Mouse (Mus musculus) spleen, postnatal 10 days (tissue): ENCODE measurements around the gene Clptm1.
A peak's percentile ranks its signal among the peaks of the same experiment; 100 is the strongest.
"Not testable (repeated sequence)": the region's sequence is repeated elsewhere in the genome, so short reads cannot be mapped to it uniquely, and the experiment has no call there.

Source experiments
- DNase-seq, 2 experiments: peaks; one replicate each; pipeline ENCODE4 v3.0.0; 2021 to 2022; ENCODE audit warnings: low spot score in 2 of 2

Gene Clptm1

GRCm38 (mm10) chr7:19691873-19692865 lies 27.3 kb upstream of the Clptm1 start, which contains the start of gene Apoc1:
Gene Apoc1 (minus strand): TSS chr7:19692660.
- no peak for DNase-seq

- DNase-seq, result no peak
These were observed 26.6 kb upstream of the Clptm1 start for GRCm38 (mm10) chr7:19691434-19691833.

- DNase-seq, result no peak
These were observed 26.0 kb upstream of the Clptm1 start for GRCm38 (mm10) chr7:19690845-19691244.

DNA sequence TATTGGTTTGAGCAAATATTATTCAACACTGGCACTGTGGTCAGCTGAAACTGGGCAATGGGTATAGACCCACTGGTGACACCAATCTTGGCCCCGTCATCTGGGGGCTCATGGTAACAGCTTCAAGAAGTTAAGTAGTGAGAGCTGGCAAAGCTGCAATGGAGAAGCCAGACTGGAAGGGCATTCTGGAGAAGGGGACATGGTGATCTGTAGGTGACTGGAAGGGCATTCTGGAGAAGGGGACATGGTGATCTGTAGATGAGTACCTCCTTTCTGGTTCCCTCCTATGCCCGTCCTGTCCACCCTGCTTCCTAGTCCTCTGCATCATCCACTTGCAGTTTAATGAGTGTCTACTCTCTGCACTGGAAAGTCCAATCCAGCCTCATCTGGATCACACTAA lies 23.8 kb upstream of the Clptm1 start:
- no peak for DNase-seq

DNA sequence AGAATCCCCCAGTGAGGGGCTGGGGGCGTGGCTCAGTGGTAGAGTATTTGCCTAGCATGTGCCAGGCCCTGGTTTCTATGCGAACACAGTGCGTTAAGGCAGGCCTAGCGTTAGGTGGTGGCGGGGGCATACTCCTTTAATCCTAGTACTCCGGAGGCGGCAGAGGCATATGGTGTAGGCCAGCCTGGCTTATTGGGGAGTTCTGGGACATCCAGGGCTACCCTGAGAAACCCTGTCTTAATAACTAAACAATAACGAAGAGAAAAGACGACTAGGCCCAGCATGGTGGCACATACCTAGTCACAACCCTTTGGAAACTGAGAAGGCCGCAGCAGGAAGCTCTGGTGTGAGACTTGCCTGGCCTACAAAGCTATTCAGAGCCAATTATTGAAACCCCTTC lies 23.3 kb upstream of the Clptm1 start:
- DNase-seq, result no peak

DNA sequence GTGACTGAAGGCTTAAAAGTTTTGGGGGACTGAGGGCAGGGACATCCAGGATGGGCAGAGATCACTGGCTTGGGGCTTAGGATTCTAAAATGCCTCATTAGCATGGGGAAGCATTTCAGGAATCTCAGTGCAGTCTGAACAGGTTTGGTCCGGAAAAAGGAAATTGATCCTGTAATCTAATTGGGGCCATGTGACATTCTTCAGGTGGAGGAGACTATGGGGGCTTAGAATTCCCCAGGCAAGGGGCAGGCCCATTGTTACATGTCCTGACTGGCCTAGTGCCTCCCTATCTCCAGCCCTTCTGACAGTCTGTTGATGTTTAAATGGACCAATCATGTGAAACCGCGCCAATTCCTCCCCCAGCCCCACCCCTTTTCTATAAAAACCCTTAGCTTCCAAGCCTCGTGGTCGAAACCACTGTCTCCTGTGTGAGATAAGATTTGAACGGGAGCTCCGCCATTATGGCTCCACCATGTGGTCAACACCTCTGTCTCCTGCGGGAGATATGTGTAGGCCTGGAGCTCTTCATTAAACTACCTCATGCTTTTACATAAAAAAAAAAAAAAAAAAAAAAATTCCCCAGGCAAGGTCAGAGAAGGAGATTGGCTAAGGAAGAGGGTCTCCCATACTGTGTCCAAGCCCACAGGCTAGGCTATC lies 22.2 kb upstream of the Clptm1 start:
- DNase-seq, result not testable (repeated sequence)

DNA sequence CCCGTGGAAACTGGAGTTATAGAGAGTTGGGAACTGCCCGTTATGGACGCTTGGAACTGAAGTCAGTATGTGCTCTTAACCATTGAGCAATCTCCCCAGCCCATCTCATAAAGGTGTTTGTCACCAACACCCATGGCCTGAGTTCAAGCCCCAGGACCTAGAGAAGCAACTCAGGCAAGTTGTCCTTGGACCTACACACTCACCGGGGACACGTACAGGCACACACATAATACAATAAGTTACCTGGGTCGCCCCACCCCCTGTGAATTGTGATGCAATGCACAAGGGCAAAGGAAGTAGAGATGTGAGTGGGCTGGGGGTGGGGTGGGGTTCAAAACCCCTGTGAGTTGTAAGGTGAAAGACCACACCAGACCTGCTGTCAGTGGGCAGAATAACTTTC lies 21.7 kb upstream of the Clptm1 start:
- no peak for DNase-seq

DNA sequence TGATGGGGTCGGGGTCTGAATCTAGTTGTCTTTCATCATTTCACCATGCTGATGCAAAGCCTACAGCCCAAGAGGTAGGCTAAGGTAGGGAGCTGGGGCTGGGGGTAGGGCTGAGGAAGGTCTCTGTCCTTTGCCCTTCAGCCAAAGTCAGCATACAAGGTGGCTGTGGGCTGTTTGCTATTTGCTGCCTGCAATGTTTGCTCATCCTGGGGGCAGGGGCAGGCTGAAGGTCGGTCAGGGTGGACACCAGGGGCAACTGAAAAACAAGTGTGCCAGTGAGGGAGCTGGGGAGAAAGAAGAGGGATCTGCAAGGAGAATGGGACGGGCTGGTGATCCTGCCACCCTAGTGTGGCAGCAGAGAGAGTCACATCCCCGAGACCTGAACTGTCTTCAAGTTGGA lies 20.5 kb upstream of the Clptm1 start:
- no peak for DNase-seq

DNA sequence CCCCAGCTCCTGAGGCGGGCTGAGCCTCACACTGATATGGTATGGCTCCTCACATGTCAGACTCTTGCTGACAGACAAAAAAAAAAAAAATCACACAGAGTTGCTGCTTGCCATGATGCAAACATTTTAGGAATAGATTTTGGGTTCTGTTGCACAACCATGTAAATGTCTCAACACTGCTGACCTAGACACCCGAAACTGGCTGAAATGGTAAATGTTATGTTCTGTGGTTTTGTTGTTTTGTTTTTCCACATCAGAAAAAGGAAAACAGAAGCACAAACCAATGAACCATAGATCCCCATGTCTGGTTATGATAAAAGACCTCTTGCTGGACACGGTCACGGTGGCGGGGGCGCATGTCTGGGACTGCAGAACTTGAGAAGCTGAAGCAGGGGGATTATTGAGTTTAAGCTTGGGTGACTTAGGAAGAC lies 19.0 kb upstream of the Clptm1 start:
- no peak for DNase-seq

DNA sequence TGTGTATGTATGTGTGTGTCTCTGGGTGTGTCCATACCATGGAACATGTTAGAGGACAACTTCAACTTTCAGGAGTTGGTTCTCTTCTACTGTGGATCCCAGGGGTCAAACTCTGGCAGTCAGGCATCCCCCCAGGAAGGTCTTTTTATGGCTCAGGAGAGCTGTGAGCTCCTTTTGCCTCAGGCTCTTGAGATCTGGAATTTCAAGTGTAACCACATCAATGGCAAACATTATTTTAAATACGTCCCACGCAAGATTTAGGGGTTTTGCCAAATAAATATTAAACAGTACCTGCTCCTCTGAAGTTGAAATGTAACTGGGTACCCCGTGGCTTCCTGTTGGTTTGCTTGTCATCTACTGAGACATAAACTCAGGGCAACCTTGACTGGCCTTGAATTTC lies 18.1 kb upstream of the Clptm1 start:
- DNase-seq, result no peak

DNA sequence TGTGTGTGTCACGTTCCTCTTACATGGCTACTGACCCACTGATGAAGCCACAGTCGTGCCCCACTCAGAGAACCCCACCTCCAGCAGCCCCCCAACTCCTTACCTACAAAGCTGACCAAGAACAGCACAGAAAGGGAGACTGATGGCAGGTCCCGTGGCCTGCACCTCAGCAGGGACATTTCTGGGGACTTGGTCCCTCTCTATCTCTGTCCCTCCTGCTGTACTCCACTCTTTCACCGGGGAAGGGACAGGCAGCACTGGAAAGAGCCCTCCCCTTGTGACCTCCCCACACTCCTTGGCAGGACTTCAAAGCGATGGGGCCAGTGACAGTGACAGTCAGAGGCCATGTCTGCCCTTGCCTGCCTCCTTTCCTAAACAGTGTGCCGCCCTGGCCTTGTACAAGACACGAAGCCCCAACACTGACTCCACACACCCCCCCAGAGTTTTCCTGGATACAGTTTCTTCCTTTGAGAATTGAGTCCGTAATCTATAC lies 16.4 kb upstream of the Clptm1 start, which contains the start of the genes Gm44805 and Apoc4:
Gene Gm44805 (minus strand): TSS at position 222 of the 493 bp plus-strand sequence.
Gene Apoc4 (minus strand): TSS at position 278 of the 493 bp plus-strand sequence.
- no peak for DNase-seq

DNA sequence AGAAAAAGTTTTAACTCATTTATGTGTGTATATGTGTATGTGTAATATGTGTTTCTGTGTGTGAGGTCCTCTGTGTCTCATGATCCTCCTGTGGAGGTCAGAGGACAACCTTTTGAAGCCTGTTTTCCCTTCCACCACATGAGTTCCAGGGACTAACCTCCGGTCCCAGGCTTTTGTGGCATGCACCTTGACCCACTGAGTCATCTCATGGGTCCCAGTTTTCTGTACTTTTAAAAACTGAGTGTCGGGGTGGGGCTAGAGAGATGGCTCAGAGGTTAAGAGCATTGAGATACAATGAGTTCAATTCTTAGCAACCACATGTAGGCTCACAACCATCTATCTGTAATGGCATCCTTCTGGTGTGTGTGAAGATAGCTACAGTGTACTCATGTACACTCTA lies 15.9 kb upstream of the Clptm1 start:
- no peak for DNase-seq

- DNase-seq, result no peak
These were observed 14.1 kb upstream of the Clptm1 start for GRCm38 (mm10) chr7:19678901-19679300.

DNA sequence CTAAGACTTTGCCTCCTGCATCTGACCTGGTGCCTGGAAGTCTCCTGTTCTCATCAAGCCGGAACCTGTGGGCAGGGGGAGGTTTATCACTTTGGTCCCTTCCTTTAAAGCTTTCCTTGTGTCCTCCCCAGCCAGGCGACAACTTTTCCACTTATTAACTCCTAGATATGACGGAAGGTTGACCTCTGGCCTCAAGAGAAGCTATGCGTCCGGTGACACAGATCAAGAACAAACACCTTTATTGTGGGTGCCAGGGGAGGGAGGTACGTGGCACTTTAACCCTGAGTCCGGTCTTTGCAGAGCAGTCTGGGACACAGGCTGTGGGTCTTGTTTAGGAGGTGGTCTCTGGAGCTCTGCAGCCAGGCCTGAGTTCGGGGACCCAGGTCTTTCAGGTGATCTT lies 13.0 kb upstream of the Clptm1 start, which contains the start of gene Apoc2:
Gene Apoc2 (minus strand): TSS at position 70 of the 400 bp plus-strand sequence.
- no peak for DNase-seq

DNA sequence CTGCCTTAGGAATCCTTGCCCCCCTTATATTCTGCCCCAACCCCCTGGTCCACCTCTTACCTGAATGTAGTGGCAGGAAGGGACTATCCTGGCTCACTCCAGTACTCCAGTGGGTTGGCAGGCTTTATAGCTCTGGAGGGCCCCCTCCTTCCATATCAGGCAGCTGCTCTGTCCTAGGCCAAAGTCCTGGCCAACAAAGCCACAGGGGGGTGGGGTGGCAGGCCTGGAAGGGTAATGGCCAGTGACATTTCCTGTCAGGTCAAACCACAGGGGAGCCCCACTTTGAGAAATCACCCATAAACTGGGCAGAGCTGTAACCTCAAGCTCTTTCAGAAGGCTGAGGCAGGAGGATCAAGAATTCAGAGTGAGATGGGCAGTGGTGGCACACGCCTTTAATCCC lies 11.8 kb upstream of the Clptm1 start:
- DNase-seq, result no peak

GRCm38 (mm10) chr7:19675824-19676223 lies 11.0 kb upstream of the Clptm1 start:
- no peak for DNase-seq

DNA sequence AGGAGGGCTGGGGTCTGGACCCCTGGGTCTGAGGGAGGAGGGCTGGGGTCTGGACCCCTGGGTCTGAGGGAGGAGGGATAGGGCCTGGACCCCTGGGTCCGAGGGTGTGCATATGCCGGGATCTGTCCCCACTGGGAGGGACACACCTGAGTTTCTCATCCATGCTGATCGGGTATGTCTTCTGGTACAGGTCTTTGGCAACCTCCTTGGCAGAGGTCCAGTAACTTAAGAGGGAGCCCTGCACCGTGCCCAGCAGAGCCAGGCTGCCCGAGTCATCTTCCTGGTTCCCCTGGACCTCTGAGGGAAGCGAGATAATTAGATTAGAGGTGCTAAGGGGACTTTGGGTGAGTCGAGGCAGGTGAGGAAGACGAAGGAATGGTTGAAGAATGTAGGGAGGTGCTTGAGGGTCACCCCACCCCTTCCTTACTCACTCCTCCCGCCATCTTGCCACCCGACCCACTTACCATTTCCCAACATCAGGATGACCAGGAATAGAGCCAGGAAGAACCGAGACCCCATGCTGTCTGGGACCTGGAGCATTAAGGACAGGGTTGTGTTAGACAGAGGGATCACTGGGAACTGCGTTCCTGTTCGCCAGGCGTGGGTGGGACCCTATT lies 8.4 kb upstream of the Clptm1 start:
- no peak for DNase-seq

GRCm38 (mm10) chr7:19671511-19671910 lies 6.7 kb upstream of the Clptm1 start:
- no peak for DNase-seq

DNA sequence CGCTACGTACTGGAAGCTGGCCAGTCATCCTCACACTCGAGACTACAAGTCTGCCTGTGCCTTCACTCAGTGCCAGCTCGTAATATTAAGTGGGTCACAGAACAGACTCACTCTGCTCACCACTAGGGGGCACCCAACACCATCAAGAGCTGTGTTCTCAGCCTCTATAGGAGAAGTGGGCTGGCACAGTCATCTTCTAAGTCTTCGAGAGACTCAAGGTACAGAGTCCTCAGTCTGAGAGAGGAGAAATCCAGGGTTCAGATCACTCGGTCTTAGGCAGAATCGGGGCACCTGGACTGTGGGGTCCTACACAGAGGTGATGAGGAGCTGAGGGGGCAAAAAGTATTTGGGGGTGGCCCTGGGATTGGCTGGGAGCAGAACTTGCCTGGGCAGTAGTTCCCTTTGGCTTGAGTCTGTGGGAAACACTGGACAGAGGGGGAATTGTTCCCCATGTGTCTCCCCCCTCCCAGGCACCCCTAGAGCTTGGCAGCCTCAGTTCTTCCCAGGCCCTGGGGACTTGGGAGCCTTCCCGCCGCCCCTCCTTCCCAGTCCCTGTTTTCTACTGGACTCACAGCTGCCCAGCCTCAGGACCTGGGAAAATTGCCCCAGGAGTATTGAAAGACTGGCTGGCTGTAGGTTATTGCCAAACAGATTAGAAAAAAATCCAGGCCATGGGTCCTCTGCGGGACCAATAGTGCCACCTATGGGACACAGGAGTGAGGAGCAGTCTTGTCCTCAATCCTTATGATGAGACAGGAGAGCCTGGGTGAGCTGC lies 4.3 kb upstream of the Clptm1 start:
- DNase-seq, result peak; percentile 80 to 93

DNA sequence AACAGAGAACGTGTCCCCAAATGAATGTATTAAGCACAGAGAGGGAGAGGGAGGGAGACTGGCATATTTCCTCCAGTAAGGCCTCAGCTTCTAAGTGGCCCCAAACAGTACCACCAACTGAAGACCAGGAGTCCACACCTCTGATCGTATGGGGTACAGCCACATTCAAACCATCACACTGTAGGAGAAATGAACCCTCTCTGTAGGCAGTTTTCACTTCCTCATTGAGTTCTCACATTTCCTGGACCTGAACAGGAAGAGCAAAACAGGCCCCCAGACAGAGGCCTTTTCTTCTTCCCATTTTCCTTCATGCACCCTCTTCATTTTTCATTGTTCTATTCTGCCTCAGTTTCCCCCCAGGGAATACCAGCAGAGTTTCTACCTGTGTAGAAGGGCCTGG lies 2.6 kb upstream of the Clptm1 start:
- no peak for DNase-seq

DNA sequence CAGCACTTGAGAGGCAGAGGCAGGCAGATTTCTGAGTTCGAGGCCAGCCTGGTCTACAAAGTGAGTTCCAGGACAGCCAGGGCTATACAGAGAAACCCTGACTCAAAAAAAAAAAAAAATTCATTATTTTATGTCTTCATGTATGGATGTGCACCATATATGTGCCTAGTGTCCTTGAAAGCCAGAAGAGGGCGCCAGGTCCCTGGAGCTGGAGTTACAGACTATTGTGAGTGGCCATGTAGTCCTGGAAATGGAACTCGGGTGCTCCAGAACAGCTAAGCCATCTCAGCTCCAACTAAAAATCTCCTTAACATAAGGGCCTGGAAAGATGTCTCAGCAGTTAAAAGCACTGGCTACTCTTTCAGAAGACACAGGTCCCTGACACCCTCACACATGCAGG lies 1.9 kb upstream of the Clptm1 start:
- peak in 1 of 2 experiments; percentile 34 for DNase-seq
